Mouse (Mus musculus): ENCODE data around the gene Ccr7.
A peak's percentile ranks its signal among the peaks of the same experiment; 100 is the strongest.

Gene Ccr7

GRCm38 (mm10) chr11:99112700-99113099 lies 42.2 kb downstream of the Ccr7 start:
- DNase-seq = no peak

GRCm38 (mm10) chr11:99111631-99112030 lies 43.2 kb downstream of the Ccr7 start:
- DNase-seq = no peak

- peak in 1 of 2 experiments; percentile 63 for DNase-seq
Measured at GRCm38 (mm10) chr11:99111155-99111554, 43.7 kb downstream of the Ccr7 start.

- no peak for DNase-seq
Measured at GRCm38 (mm10) chr11:99110370-99111110, 44.3 kb downstream of the Ccr7 start.

GRCm38 (mm10) chr11:99108296-99108695 lies 46.6 kb downstream of the Ccr7 start:
- no peak for DNase-seq

GRCm38 (mm10) chr11:99105981-99106726 lies 48.7 kb downstream of the Ccr7 start:
- no peak for DNase-seq

- peak in 1 of 2 experiments; percentile 49 for DNase-seq
Measured at GRCm38 (mm10) chr11:99104609-99105410, 50.1 kb downstream of the Ccr7 start.

- DNase-seq = no peak
Measured at GRCm38 (mm10) chr11:99102575-99103270, 52.2 kb downstream of the Ccr7 start.

GRCm38 (mm10) chr11:99101693-99102092 lies 53.2 kb downstream of the Ccr7 start:
- DNase-seq = no peak

- DNase-seq = no peak
Measured at GRCm38 (mm10) chr11:99100215-99100614, 54.7 kb downstream of the Ccr7 start.

- no peak for DNase-seq
Measured at GRCm38 (mm10) chr11:99099516-99099915, 55.4 kb downstream of the Ccr7 start.

GRCm38 (mm10) chr11:99098924-99099323 lies 56.0 kb downstream of the Ccr7 start:
- DNase-seq = no peak

GRCm38 (mm10) chr11:99096996-99097774 lies 57.7 kb downstream of the Ccr7 start:
- DNase-seq = no peak

- no peak for DNase-seq
Measured at GRCm38 (mm10) chr11:99096417-99096816, 58.5 kb downstream of the Ccr7 start.

- no peak for DNase-seq
Measured at GRCm38 (mm10) chr11:99095759-99096158, 59.1 kb downstream of the Ccr7 start.

- no peak for DNase-seq
Measured at GRCm38 (mm10) chr11:99094911-99095676, 59.8 kb downstream of the Ccr7 start.

Data from thymus, adult 18-20 months (tissue).